Mouse (Mus musculus) embryonic facial prominence, embryonic 14.5 days (tissue): ENCODE data around the gene Tmigd1. TPM values are rescaled to one million over a fixed set of nuclear protein-coding genes. Genes with fewer than 3 reads are reported as not detected.

Source experiments
- ATAC-seq: fragments of 200-750 bp; cut with Nextera tagmentation; 2 replicates; pipeline ENCODE4 v1.8.0; 2017; ENCODE audit warnings: low read depth, moderate number of reproducible peaks, moderate TSS enrichment
- DNase-seq: peaks from one replicate; pipeline ENCODE4 v3.0.0-alpha.2; 2015; ENCODE audit warnings: low spot score
- H3K27ac ChIP-seq: fragments of 300-500 bp; sonication (generic); replicated peaks from 2 replicates; pipeline ENCODE4 v1.5.1; 2014; ENCODE audit warnings: low read depth, mild to moderate bottlenecking, low read length, moderate library complexity
- H3K27me3 ChIP-seq: fragments of 300-500 bp; sonication (generic); replicated peaks from 2 replicates; pipeline ENCODE4 v1.6.1; 2014; ENCODE audit warnings: low read length; ENCODE audit not compliant: control insufficient read depth, insufficient read depth
- H3K36me3 ChIP-seq: fragments of 300-500 bp; sonication (generic); 2 replicates; pipeline ENCODE4 v1.6.1; 2014; ENCODE audit warnings: low read length, mixed read lengths; ENCODE audit not compliant: control insufficient read depth, insufficient read depth
- H3K4me1 ChIP-seq: fragments of 300-500 bp; sonication (generic); 2 replicates; pipeline ENCODE4 v1.6.1; 2014; ENCODE audit warnings: antibody characterized with exemption, low read length; ENCODE audit not compliant: control insufficient read depth, insufficient read depth
- H3K4me2 ChIP-seq: fragments of 300-500 bp; sonication (generic); 2 replicates; pipeline ENCODE4 v1.6.1; 2014; ENCODE audit warnings: low read depth, mild to moderate bottlenecking, low read length, moderate library complexity, mixed read lengths
- H3K4me3 ChIP-seq: fragments of 300-500 bp; sonication (generic); 2 replicates; pipeline ENCODE4 v1.5.1; 2014; ENCODE audit warnings: low read depth, mild to moderate bottlenecking, low read length
- H3K9ac ChIP-seq: fragments of 300-500 bp; sonication (generic); 2 replicates; pipeline ENCODE4 v1.6.1; 2014; ENCODE audit warnings: low read depth, mild to moderate bottlenecking, low read length, moderate library complexity, mixed read lengths
- H3K9me3 ChIP-seq: fragments of 300-500 bp; sonication (generic); 2 replicates; pipeline ENCODE4 v1.6.1; 2016; ENCODE audit warnings: low read length; ENCODE audit not compliant: control insufficient read depth
- WGBS: fragments of 180-500 bp; shearing (Covaris S2); extraction: QIAGEN DNeasy Blood & Tissue Kit; methylation state at CpG from one replicate; pipeline ENCODE4 v1.1.7; 2014; 5-methylcytosine and 5-hydroxymethylcytosine counted together
- polyA plus RNA-seq: library from polyadenylated mRNA; unstranded; fragments of >200 nt; fragmentation: Nextera tagmentation; extraction: Ambion mirVana; gene quantifications from 2 replicates; pipeline ENCODE4 v1.2.1, GENCODE M21; 2014

The Tmigd1 gene
- polyA plus RNA-seq: 0.62 and 1.5 TPM in 2 replicates

- ATAC-seq (no peak), DNase-seq (no peak)
- Histone ChIP-seq H3K9ac (no peak within 1 kb of the TSS), H3K4me1 (no peaks in the 10 kb centered on the region), H3K27ac (no peak within 1 kb of the TSS), H3K4me2 (no peak within 1 kb of the TSS), H3K9me3 (no peaks in the 10 kb centered on the region), H3K36me3 (no peaks in the 10 kb centered on the region), H3K27me3 (no peaks in the 10 kb centered on the region), H3K4me3 (no peak within 1 kb of the TSS)
- WGBS: 59% methylated on average over 7 of the region's 7 CpGs
Observed at GRCm38 (mm10) chr11:76901579-76902361, at the start of gene Tmigd1. Gene Tmigd1 (plus strand): TSS chr11:76902159.

GRCm38 (mm10) chr11:76854475-76855341 is 47.3 kb upstream of the Tmigd1 start:
- no peak overlapping the region for H3K9ac ChIP-seq
- H3K9me3 ChIP-seq: no peaks in the 10 kb centered on the region
- no peak overlapping the region for H3K4me2 ChIP-seq
- ATAC-seq (peak; percentile 62), DNase-seq (peak; percentile 55)
- no peak overlapping the region for H3K4me3 ChIP-seq
- no peaks in the 10 kb centered on the region for H3K27me3 ChIP-seq
- H3K27ac ChIP-seq: no peak overlapping the region
- WGBS: 57% methylated on average over 17 of the region's 17 CpGs
- no peaks in the 10 kb centered on the region for H3K4me1 ChIP-seq
- H3K36me3 ChIP-seq: no peaks in the 10 kb centered on the region

GRCm38 (mm10) chr11:76856601-76857000 is 45.4 kb upstream of the Tmigd1 start:
- H3K4me3 ChIP-seq: no peak overlapping the region
- no peak overlapping the region for H3K27ac ChIP-seq
- 80% methylated on average over 2 of the region's 2 CpGs for WGBS
- H3K36me3 ChIP-seq: no peaks in the 10 kb centered on the region
- no peak for DNase-seq
- no peaks in the 10 kb centered on the region for H3K27me3 ChIP-seq
- no peak for ATAC-seq
- no peaks in the 10 kb centered on the region for H3K9me3 ChIP-seq
- no peak overlapping the region for H3K9ac ChIP-seq
- H3K4me1 ChIP-seq: no peaks in the 10 kb centered on the region
- no peak overlapping the region for H3K4me2 ChIP-seq

GRCm38 (mm10) chr11:76857111-76857510 is 44.8 kb upstream of the Tmigd1 start:
- WGBS: 84% methylated on average over 7 of the region's 7 CpGs
- DNase-seq (no peak), ATAC-seq (no peak)

GRCm38 (mm10) chr11:76858781-76859180 is 43.2 kb upstream of the Tmigd1 start:
- no peak overlapping the region for H3K4me3 ChIP-seq
- no peaks in the 10 kb centered on the region for H3K4me1 ChIP-seq
- ATAC-seq (no peak), DNase-seq (no peak)
- H3K9me3 ChIP-seq: no peaks in the 10 kb centered on the region
- 73% methylated on average over 5 of the region's 5 CpGs for WGBS
- H3K4me2 ChIP-seq: no peak overlapping the region
- no peak overlapping the region for H3K27ac ChIP-seq
- no peaks in the 10 kb centered on the region for H3K36me3 ChIP-seq
- H3K9ac ChIP-seq: no peak overlapping the region
- no peaks in the 10 kb centered on the region for H3K27me3 ChIP-seq

More at GRCm38 (mm10) chr11:76857111-76857510, 44.8 kb upstream of the Tmigd1 start:
- Histone ChIP-seq H3K4me3 (no peak overlapping the region), H3K36me3 (no peaks in the 10 kb centered on the region), H3K4me1 (no peaks in the 10 kb centered on the region), H3K27me3 (no peaks in the 10 kb centered on the region), H3K9me3 (no peaks in the 10 kb centered on the region), H3K9ac (no peak overlapping the region), H3K4me2 (no peak overlapping the region), H3K27ac (no peak overlapping the region)

GRCm38 (mm10) chr11:76859261-76859660 is 42.7 kb upstream of the Tmigd1 start:
- Histone ChIP-seq H3K27me3 (no peaks in the 10 kb centered on the region), H3K9ac (no peak overlapping the region), H3K4me1 (no peaks in the 10 kb centered on the region), H3K4me2 (no peak overlapping the region), H3K4me3 (no peak overlapping the region), H3K36me3 (no peaks in the 10 kb centered on the region), H3K27ac (no peak overlapping the region), H3K9me3 (no peaks in the 10 kb centered on the region)
- no peak for ATAC-seq
- 60% methylated on average over 5 of the region's 5 CpGs for WGBS
- DNase-seq: no peak

GRCm38 (mm10) chr11:76861185-76861584 is 40.8 kb upstream of the Tmigd1 start:
- no peak overlapping the region for H3K27ac ChIP-seq
- H3K27me3 ChIP-seq: no peaks in the 10 kb centered on the region
- no peak for DNase-seq
- H3K4me2 ChIP-seq: no peak overlapping the region
- ATAC-seq: no peak
- H3K4me3 ChIP-seq: no peak overlapping the region
- no peaks in the 10 kb centered on the region for H3K9me3 ChIP-seq
- no peak overlapping the region for H3K9ac ChIP-seq
- no peaks in the 10 kb centered on the region for H3K4me1 ChIP-seq
- no peaks in the 10 kb centered on the region for H3K36me3 ChIP-seq
- 82% methylated on average over 3 of the region's 3 CpGs for WGBS

- no peaks in the 10 kb centered on the region for H3K9me3 ChIP-seq
- no peak overlapping the region for H3K9ac ChIP-seq
- no peak for ATAC-seq
- H3K27me3 ChIP-seq: no peaks in the 10 kb centered on the region
- H3K4me2 ChIP-seq: no peak overlapping the region
- 0 out of 2 replicates have a peak, but pooled peaks cover 4% of the 10 kb centered on the region for H3K4me1 ChIP-seq
- 58% methylated on average over 11 of the region's 11 CpGs for WGBS
- no peaks in the 10 kb centered on the region for H3K36me3 ChIP-seq
- no peak overlapping the region for H3K4me3 ChIP-seq
- DNase-seq: no peak
- no peak overlapping the region for H3K27ac ChIP-seq
Observed at GRCm38 (mm10) chr11:76872556-76873234, 29.3 kb upstream of the Tmigd1 start.
